Mouse (Mus musculus): Measurements from ENCODE around the gene Ltb.
A peak's percentile ranks its signal among the peaks of the same experiment; 100 is the strongest.

Ltb gene

DNA sequence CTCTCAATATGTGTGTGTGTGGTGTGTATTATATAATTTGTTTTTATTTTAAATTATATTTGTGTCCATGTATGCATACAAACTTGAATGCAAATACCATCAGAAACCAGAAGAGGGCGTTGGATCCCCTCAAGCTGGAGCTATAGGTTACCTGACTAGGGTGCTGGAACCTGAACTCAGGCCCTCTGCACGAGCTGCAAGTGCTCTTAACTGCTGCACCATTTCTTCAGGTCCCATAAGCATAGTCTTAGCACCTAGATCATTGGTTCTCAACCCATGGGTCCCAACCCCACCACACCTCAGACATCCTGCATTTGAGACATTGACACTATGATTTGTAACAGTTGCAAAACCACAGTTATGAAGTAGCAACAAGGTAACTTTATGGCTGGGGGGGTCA, 2.5 kb upstream of the Ltb start:
- no peak for DNase-seq (ENCODE audit: low spot score in 2 of 2)

DNA sequence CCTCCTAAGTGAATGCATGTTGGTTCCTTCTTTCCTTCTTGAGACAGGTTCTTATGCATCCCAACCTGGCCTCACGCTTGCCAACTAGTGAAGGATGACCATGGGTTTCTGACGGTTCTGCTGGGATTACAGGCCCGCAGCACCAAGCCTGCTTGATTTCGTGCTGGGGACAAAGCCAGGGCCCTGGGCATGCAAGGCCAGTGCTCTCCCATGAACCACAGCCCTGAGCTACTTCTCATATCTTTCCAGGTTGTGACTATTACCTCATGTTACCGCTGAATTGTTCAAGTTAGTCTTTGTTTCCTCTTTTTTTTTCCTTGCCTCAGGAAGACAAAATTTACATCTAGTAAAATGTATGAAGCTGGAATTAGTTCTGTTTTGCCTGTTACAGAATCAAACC, 1.3 kb upstream of the Ltb start:
- no peak for DNase-seq (ENCODE audit: low spot score in 2 of 2)

DNA sequence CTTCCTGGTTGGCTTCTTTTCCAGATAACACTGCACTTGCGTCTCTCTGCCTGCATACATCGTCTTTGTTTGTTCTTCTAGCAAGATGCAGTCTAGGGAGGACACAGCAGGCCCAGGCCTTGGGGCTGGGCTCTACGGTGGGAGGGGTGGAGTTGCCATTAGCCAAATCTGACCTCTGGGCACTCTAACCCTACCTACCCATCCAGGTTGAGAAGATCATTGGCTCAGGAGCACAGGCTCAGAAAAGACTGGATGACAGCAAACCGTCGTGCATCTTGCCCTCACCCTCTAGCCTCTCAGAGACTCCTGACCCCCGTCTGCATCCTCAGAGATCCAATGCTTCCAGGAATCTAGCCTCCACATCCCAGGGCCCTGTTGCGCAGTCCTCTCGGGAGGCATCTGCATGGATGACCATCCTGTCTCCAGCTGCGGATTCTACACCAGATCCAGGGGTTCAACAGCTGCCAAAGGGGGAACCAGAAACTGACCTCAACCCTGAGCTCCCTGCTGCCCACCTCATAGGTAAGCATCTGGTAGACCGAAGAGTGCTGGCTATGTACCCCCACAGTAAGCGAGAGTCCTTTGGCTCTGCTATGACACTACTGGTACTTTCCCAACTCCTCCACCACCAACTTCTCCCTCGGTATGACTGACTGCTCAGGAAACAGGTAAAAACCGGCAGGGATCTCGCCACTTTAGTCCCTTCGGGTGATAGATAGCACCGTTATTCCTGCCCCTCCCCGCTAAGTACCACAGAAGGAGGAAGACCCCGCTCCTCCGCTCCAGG, 798 bp downstream of the Ltb start:
- no peak for DNase-seq (ENCODE audit: low spot score in 2 of 2)

DNA sequence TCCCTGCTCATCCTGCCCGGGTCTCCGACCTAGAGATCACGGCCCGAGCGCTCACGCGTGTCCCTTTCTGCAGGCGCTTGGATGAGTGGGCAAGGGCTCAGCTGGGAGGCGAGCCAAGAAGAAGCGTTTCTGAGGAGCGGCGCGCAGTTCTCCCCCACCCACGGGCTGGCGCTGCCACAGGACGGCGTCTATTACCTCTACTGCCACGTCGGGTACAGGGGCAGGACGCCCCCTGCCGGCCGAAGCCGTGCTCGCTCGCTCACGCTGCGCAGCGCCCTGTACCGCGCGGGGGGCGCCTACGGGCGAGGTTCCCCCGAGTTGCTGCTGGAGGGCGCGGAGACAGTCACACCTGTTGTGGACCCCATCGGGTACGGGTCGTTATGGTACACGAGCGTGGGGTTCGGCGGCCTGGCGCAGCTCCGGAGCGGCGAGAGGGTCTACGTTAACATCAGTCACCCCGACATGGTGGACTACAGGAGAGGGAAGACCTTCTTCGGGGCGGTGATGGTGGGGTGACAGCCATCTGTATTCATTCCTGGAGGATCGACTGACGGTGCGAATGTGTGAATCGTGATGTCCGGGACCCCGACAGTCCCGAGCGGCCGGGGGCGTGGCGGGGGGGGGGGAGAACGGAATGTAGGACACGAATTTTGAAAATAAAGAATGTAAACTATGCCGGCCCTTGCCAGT, 1.5 kb downstream of the Ltb start:
- peak; percentile 78 to 90 for DNase-seq (ENCODE audit: low spot score in 2 of 2)

DNA sequence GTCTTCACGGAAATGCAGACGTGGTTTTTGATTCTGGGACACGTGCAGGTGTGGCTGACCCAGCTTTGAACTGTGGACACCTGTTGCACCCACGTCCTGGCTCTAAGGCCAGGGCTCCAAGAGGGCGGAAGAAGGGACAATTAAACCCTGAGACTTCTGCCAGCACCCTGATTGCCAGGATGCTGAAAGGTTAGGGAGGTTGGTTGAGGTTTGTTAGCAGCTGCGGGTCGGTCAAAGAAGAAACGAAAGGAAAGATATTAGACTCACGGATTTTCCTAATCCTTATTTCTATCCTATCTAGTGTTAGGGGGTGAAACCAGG, 2.0 kb downstream of the Ltb start:
- no peak for DNase-seq (ENCODE audit: low spot score in 2 of 2)

DNA sequence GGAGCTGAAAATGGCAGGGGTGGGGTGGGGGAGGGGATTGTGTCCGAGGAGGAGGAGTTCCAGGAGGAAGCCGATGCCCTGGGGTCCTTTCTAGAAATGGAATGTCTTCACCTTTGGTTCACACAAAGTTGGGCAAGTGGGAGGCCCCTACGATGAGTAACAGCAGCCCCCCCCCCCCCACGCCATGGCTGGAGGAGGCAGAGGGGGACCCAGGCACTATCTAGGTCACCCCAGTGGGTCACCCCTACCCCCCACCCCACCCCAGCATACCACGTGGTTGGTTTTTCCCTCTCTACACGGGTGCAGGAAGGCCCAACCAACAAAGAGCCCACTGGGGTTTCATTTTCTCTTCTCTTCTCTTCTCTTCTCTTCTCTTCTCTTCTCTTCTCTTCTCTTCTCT, 2.9 kb downstream of the Ltb start:
- no peak for DNase-seq (ENCODE audit: low spot score in 2 of 2)

DNA sequence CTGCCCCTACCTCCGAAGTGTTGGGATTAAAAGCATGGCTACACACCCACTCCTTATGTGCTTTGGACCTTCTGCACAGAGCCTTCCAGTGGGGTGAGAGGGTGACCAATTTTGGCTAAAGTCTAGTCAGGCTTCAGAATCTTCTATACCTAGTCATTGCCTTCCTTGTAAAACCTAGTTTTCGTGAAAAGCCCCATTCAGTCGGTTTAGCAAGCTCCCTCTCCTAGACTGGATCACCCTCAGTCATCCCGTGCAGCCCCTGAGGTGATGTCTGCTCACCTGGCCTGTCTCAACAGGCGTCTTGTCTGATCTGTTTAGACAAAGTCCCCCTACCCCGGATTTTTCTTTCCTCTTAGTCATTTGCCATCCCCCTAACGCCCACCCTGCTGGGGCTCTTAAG, 3.8 kb downstream of the Ltb start:
- no peak for DNase-seq (ENCODE audit: low spot score in 2 of 2)

DNA sequence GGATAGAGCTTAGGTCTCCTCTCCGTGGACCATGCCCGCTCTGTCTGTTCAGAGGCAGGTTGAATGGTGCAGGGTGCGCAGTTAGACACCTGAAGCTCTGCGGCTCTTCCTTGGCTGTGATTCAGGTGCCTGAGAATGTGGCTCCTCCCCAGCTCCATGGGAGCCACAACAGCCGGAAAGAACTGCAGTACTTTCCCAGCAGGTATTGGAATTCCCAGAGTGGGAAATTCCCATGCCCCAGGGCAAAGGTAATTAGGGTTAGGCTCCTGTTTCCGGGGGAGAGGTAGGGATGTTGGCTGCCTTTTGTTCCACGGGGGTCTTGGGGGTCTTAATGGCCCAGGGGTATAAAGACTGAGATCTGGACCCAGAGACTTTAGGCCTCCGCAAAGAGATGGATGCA, 4.7 kb downstream of the Ltb start:
- DNase-seq (ENCODE audit: low spot score in 2 of 2) = no peak

DNA sequence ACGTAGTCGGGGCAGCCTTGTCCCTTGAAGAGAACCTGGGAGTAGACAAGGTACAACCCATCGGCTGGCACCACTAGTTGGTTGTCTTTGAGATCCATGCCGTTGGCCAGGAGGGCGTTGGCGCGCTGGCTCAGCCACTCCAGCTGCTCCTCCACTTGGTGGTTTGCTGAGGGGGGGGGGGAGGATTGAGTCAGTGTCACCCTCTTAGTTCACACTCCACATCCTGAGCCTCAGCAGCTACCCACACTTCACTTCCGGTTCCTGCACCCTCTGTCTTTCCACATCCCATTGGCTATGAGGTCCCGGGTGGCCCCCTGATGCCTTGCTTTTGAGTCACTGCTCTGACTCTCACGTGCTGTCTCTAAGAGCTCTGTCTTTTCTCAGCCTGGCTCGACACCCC, 6.2 kb downstream of the Ltb start:
- DNase-seq (ENCODE audit: low spot score in 2 of 2) = no peak

DNA sequence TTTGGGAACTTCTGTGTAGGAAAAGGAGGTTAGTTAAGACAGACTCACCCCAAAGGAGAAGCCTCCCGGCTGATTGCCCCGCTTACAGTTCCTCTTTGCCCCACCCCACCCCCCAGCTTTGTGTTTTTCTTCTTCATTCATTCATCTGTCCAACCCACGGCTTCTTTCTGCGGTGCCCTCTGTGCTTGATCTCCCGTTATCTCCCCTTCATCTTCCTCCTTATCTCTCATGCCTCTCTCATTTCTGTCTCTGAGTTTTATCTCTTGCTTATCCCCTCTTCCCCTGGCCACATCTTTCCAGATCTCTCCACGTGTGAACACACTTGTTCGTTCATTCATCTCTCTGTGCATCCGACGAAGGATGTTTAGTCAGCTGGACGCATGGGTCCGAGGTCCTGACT, 6.9 kb downstream of the Ltb start:
- DNase-seq (ENCODE audit: low spot score in 2 of 2) = no peak

DNA sequence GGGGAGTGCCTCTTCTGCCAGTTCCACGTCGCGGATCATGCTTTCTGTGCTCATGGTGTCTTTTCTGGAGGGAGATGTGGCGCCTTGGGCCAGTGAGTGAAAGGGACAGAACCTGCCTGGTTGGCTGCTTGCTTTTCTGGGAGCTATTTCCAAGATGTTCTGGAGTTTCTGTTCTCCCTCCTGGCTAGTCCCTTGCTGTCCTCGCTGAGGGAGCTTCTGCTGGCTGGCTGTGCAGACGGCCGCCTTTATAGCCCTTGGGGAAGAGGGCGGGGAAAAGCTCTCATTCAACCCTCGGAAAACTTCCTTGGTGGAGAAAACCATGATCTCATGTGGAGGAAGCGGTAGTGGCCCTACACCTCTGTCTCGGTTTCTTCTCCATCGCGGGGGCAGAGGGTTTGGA, 7.5 kb downstream of the Ltb start, which contains the start of gene Tnf:
TSS of gene Tnf (minus strand) at position 221 of the 400 bp plus-strand sequence.
- peak in 1 of 2 experiments; percentile 44 for DNase-seq (ENCODE audit: low spot score in 2 of 2)

DNA sequence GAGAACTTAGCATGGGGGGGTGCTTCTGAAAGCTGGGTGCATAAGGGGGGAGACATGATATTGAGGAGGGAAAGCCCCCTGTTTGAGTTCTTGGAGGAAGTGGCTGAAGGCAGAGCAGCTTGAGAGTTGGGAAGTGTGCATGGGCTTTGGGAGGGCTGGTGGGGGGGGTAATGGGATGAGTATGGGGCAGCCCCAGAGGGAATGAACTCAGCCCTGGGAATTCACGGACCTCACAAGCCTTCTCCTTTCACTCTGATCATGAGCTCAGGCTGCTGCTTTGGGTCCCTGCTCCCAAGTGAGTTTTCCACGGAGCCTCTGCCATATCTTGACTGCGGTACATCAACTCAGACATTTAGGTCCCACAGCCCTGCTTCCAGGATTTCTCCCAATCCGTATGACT, 8.2 kb downstream of the Ltb start:
- DNase-seq (ENCODE audit: low spot score in 2 of 2) = no peak

DNA sequence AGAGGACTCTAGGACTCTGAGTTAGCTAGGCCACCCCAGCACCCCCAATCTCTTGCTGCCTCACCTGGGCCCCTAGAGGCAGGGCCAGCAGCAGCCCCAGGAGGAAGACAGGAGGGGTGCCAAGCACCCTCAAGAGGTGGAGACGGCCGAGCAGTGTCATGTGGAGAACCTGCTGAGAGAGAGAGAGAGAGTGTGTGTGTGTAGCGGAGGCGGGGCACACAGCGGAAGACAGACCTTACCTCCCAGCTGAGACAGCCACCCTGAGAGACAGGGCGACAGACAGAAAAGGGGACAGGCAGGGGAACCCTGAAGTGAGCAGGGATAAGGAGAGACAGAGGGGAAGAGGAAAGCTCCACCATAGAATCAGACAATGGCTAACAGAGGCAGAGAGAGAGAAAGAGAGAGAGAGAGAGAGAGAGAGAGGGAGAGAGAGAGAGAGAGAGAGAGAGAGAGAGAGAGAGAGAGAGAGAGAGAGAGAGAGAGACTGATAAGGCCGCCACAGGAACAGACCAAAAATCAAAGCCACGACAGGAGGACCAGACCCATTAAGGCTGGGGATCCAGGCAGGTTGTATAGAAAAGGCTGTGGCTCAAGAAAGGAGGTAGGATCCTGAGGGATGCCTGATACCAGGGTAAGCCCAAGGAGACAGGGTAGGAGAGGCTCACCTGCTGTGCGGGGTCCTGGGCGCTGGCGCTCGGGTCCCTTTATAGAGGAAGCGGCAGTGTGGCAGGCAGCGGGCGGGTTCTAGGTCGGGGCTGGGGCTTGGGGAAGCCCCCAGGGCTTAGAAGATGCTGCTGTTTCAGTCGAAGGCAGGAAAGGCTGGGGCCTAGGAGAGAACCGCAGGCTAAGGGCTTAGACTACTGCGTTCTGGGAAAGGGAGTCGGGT, 10.5 kb downstream of the Ltb start, which contains the start of gene Lta:
TSS of gene Lta (minus strand) at position 858 of the 886 bp plus-strand sequence.
- peak in 1 of 2 experiments; percentile 47 for DNase-seq (ENCODE audit: low spot score in 2 of 2)

DNA sequence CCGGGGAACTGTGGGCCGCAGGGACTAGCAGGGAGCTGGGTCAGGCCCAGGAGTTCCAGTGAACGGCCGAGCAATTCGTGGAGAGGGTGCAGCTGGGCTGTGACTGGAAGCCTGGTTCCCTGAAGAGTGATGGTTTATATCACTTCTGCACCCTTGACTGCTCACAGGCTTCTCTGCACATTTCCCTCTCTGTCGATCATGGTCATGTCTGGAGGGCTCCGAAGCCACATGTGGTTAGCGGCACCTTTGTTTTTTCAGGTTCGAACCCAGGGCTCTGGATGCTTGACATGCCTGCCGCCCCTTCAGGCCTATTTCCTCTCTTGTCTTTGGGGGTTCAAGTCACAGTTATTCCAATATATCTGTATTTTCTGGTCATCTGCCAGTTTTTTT, 11.1 kb downstream of the Ltb start:
- DNase-seq (ENCODE audit: low spot score in 2 of 2) = no peak

DNA sequence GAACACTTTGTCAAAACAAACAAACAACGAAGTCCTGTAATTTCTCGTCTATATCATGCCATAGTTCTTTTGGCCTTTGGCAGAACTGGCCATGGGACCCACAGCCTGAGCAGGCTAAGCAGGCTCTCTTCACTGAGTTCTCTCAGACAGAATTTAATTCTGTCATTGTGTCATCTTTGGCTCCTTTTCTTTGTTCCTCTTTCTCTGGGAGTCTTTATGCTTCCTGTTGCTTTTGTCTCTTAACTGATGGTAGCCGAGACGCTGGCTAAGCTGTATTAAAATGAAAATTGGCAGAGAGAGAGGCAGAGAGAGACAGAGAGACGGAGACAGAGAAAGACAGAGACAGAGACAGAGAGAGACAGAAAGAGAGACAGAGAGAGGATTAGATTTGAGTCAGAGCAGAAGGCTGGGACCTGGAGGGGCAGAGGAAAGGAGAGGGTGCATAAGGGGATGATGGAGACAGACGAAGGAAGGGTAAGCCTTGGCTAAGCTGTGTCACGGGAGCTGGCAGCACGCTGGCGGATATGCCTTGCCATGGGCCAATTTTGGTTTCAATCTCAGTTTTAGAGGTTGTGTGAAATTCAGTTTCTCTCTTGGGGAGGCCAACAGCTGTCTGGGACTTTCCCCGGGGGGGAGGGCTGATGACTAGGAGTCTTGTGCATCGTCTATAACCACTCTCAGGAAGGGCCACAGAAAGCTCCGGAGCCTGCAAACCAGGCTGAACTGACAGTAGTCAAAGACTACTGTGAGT, 15.7 kb downstream of the Ltb start:
- no peak for DNase-seq (ENCODE audit: low spot score in 2 of 2)

DNA sequence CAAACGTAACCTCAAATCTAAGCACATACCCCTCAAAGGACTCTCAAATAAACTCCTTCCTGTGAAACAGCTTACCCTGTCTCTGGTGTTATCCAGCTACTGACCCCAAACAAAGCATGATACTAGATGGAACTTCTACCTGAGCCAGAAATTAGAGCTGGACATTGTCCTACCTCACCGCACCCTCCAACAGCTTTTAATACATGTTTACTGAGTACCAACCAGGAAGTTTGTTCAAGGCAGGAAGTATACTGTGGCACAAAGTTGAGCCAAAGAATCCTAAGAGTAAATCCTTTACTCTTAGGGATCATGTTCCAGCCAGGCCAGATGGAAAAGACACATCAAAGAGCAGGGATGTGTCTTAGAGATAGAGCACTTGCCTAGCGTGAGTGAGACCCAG, 16.4 kb downstream of the Ltb start:
- DNase-seq (ENCODE audit: low spot score in 2 of 2) = no peak

DNA sequence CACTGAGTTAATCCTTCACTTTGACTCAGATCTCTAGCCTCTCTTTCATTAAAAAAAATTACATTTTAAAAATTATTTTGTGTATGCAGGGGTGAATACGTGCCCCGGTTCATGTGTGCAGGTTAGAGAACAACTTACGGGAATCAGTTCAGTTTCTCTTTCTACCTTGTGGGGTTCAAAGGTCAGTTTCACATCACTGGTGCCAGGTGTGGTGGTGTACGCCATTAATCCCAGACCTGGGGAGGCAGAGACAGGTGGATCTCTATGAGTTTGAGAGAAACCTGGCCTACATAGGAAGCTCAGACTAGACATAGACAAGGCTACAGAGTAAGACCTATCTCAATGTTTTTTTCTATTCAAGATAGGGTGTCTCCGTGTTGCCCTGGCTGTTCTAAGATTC, 18.8 kb downstream of the Ltb start:
- DNase-seq (ENCODE audit: low spot score in 2 of 2) = no peak

DNA sequence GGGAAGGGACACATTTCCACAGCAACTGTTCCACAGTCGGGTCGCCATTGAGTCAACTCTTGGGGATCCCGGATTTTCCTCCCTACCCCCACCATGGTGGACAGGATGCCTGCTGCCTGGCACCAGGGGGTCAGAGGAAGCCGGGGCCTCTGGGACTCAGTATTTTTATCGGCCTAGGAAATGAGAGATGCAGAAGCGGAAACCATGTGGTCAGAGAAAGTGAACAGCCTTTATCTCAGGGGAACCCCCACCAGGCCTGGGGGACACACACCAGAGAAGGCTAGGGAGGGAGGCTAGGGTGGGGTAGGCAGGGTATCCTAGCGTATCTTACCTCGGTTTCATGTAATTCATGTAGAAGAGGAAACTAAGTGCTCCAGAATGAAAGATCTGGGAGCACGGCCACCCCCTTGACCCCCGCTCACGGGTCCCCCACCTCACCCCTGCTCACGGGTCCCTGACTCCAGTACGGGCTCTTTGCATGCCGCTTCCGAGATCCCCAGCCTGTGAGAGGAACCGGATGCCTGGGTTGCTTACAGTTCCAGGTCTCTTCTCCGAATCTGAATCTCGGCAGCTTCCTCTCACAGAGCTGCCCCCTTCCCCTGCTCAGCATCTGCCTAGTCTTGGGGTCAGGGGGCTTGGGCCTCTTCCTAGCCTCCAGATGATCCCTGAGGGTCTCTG, 24.4 kb downstream of the Ltb start:
- DNase-seq (ENCODE audit: low spot score in 2 of 2) = no peak

DNA sequence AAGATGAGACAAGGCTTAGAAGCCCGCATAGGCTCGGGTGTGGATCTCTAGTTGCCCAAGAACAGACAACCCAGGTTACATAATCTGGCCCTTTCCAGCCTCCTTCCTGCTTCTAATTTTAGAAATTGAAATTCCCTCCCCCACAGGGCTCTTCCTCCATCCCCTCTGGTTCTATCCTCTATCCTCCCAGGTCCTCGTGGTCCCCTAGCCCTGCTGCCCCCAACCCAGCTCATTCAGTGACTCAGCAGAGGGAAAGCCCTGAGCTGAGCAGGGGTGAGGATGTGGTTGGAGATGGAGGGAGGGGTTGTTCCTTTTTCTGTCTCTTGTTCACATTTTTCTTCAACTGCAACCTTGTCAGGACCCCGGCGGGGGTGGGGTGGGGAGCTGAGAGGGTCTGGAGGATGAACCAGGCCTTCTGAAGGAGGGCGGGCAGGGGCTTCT, 25.4 kb downstream of the Ltb start:
- no peak for DNase-seq (ENCODE audit: low spot score in 2 of 2)

DNA sequence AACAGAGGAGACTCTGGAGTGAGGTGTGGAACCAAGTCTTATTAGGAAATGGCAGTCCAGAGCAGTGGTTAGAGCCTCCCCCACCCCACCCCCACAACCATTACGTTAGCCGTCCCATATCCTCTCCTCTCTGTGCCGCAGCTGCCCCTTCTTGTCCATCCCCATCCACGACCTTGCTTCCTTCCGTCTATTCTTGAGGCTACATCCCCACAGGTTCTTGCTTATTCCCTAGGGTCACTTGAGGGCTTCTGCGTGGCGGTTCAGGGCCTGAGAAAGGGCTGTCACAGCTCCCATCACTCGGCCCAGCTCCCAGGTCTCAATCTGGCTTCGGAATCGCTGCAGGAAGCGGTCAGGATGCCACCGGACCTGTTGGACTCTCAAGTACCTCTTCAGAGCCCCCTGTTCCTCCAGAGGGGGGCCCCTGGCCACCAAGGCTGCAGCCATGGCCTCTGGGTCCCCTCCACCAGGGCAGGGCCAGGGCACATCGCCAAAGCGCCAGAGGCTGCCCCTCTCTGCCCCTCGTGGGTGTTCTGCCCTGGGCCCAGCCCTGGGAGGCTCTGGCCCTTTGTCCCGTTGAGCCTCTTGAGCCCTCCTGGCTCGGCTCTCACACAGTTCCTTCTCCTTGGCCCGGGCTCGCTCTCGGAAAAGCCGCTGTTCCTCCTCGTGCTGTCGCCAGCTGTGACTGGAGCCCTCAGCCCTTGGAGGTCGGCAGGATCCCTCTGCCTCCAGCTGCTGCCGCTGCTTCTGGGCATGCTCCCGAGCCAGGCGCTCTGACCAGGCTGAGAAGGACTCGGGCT, 26.1 kb downstream of the Ltb start, which contains the start of gene Gm16181:
TSS of gene Gm16181 (plus strand) at position 679 of the 797 bp plus-strand sequence.
- no peak for DNase-seq (ENCODE audit: low spot score in 2 of 2)
